Mouse (Mus musculus) G1E (cell line): ENCODE measurements around the gene Plin1. TPM values are rescaled to one million over a fixed set of nuclear protein-coding genes. Genes with fewer than 3 reads are reported as not detected.

ENCODE experiments used
- ATAC-seq: 2 replicates; pipeline ENCODE4 v1.8.0; 2016; ENCODE audit warnings: mild to moderate bottlenecking; ENCODE audit not compliant: insufficient number of reproducible peaks, poor library complexity, low FRiP score, severe bottlenecking; ENCODE audit errors: extremely low read depth
- DNase-seq: peaks from one replicate; pipeline ENCODE4 v3.0.0; 2012; ENCODE audit warnings: low spot score
- H3K27me3 ChIP-seq: 2 replicates; pipeline ENCODE4 v1.6.1; 2012; ENCODE audit warnings: mild to moderate bottlenecking, low read length, inconsistent platforms; ENCODE audit not compliant: insufficient read depth
- H3K36me3 ChIP-seq: replicated peaks from 2 replicates; pipeline ENCODE3; 2012; ENCODE audit warnings: mild to moderate bottlenecking, inconsistent platforms
- H3K4me1 ChIP-seq: 2 replicates; pipeline ENCODE4 v1.6.1; 2012; ENCODE audit warnings: low read depth, low read length, inconsistent platforms, mixed read lengths; ENCODE audit not compliant: insufficient read depth
- H3K4me3 ChIP-seq: 2 replicates; pipeline ENCODE4 v1.5.1; 2012; ENCODE audit warnings: low read depth, mild to moderate bottlenecking, inconsistent platforms, low read length, moderate library complexity, mixed read lengths
- H3K9me3 ChIP-seq: replicated peaks from 2 replicates; pipeline ENCODE4 v1.6.1; 2012; ENCODE audit warnings: inconsistent platforms
- CTCF ChIP-seq: IDR thresholded peaks from 2 replicates; pipeline ENCODE4 v1.5.1; 2012; ENCODE audit warnings: low read depth, low read length, inconsistent platforms, mixed read lengths
- GATA1 ChIP-seq: IDR thresholded peaks from 2 replicates; pipeline ENCODE4 v1.6.1; 2012; ENCODE audit warnings: borderline replicate concordance, low read length, inconsistent platforms, mixed read lengths
- GATA2 ChIP-seq: IDR thresholded peaks from 2 replicates; pipeline ENCODE4 v1.6.1; 2012; ENCODE audit warnings: low read depth, low read length, inconsistent platforms, borderline replicate concordance
- POLR2AphosphoS5 ChIP-seq: IDR thresholded peaks from 2 replicates; pipeline ENCODE4 v1.6.1; 2012; ENCODE audit warnings: low read depth, low read length, inconsistent platforms; ENCODE audit not compliant: insufficient replicate concordance
- TAL1 ChIP-seq: conservative IDR thresholded peaks from 2 replicates; pipeline ENCODE4 v1.6.1; 2012; ENCODE audit warnings: low read depth, low read length, inconsistent platforms, mixed read lengths
- polyA plus RNA-seq: library from polyadenylated mRNA; stranded (reverse); fragments of >175 nt; gene quantifications from 2 replicates; pipeline ENCODE4 v1.2.3, GENCODE M21; 2012
- total RNA-seq, 2 experiments: library from RNA; stranded (forward) in 1 of 2; stranded (reverse) in 1 of 2; fragments of 200-1000 nt in 1 of 2; fragments of >200 nt in 1 of 2; fragmentation: Nextera tagmentation in 1 of 2; gene quantifications; 2 replicates each; pipeline ENCODE4 v1.2.3; 2014 to 2017

Gene Plin1
- total RNA-seq (2014; fragmentation: Nextera tagmentation) (not detected in 2 replicates), total RNA-seq (2017) (0.16 TPM in 1 of 2 replicates, not detected in the other), polyA plus RNA-seq (not detected in 2 replicates)

DNA sequence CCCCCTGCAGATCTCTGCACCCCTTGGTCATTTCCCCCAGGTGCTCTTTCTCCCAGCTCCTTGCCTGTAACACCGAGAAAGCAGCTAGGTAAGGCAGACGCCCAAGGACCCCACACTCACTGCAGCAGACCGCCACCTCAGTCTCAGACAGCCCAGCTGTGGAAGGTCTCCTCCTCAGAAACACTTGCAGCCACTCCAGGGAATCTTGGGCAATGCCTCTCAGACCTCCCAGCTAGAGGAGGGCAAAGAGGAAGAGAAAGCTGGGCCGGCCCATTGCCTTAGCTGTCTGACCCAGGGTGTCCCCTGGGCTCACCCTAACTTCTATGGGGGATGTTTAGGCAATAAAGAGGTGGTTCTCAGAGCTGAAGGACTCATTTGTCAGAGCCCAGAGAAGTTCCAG is at the start of gene Plin1:
Gene Plin1, minus strand, starts transcription at position 282 of the 400 bp plus-strand sequence.
- TF ChIP-seq TAL1 (no peak), POLR2AphosphoS5 (no peak), CTCF (no peak), GATA1 (no peak), GATA2 (no peak)
- Histone ChIP-seq H3K27me3 (peaks cover 26% of the 10 kb centered on the region), H3K4me1 (peaks cover 10% of the 10 kb centered on the region), H3K36me3 (peaks cover 30% of the 10 kb centered on the region), H3K4me3 (no peak within 1 kb of the TSS), H3K9me3 (no peaks in the 10 kb centered on the region)
- ATAC-seq (no peak), DNase-seq (no peak)

DNA sequence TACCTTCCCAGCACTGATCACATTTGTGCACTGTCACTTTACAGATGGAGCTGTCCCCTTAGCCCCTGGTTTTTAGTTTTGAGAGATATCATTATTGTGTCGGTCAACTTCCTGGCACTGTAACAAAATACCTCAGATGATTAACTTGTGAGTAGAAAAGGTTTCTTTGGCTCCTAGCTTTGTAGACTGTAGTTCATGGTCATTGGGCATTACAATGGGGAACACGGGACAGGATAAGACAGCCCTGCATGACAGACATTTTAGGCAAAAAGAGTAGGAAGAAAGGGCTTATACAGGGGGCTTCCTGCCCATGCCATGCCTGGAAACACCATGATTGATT is 49.8 kb upstream of the Plin1 start:
- Histone ChIP-seq H3K4me1 (peaks cover 4% of the 10 kb centered on the region), H3K27me3 (peaks cover 19% of the 10 kb centered on the region), H3K9me3 (no peaks in the 10 kb centered on the region), H3K4me3 (no peak overlapping the region), H3K36me3 (no peaks in the 10 kb centered on the region)
- DNase-seq (no peak), ATAC-seq (no peak)
- no peak for TF ChIP-seq CTCF
- TF ChIP-seq POLR2AphosphoS5: no peak
- TF ChIP-seq TAL1: no peak
- TF ChIP-seq GATA1: no peak
- TF ChIP-seq GATA2: no peak

DNA sequence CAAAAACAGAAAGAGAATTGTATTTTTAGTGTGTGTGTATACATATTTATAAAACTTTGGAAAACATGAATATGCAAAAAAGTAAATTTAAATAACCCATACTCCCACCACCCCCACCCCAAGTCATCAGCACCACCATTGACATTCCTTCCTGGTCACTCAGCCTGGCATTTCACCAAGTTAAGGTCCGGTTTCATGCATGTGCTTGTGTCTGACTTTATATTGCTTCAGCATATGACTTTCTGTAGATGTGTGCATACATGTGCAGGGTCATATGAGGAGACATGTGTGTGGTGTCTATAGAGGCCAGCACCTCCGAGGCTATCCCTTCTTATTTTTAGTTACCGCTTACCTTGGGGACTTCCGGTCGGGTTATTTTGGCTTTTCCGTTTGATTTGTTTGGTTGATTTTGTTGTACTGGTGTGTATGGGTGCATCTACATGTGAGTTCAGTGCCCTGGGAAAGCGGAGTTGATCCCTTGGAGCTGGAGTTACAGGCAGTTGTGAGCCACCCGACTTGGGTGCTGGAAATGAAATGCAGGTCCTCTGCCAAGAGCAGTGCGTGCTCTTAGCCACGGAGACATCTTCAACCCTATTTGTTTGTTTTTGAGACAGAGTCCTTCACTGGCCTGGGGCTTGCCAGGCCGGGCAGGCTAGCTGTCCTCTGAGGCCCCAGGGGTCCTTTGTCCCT is 49.3 kb upstream of the Plin1 start:
- TF ChIP-seq TAL1 (no peak), GATA2 (no peak), CTCF (no peak), POLR2AphosphoS5 (no peak), GATA1 (no peak)
- peaks cover 15% of the 10 kb centered on the region for H3K27me3 ChIP-seq
- no peaks in the 10 kb centered on the region for H3K36me3 ChIP-seq
- DNase-seq: no peak
- no peak overlapping the region for H3K4me3 ChIP-seq
- no peaks in the 10 kb centered on the region for H3K9me3 ChIP-seq
- ATAC-seq: no peak
- peaks cover 4% of the 10 kb centered on the region for H3K4me1 ChIP-seq

DNA sequence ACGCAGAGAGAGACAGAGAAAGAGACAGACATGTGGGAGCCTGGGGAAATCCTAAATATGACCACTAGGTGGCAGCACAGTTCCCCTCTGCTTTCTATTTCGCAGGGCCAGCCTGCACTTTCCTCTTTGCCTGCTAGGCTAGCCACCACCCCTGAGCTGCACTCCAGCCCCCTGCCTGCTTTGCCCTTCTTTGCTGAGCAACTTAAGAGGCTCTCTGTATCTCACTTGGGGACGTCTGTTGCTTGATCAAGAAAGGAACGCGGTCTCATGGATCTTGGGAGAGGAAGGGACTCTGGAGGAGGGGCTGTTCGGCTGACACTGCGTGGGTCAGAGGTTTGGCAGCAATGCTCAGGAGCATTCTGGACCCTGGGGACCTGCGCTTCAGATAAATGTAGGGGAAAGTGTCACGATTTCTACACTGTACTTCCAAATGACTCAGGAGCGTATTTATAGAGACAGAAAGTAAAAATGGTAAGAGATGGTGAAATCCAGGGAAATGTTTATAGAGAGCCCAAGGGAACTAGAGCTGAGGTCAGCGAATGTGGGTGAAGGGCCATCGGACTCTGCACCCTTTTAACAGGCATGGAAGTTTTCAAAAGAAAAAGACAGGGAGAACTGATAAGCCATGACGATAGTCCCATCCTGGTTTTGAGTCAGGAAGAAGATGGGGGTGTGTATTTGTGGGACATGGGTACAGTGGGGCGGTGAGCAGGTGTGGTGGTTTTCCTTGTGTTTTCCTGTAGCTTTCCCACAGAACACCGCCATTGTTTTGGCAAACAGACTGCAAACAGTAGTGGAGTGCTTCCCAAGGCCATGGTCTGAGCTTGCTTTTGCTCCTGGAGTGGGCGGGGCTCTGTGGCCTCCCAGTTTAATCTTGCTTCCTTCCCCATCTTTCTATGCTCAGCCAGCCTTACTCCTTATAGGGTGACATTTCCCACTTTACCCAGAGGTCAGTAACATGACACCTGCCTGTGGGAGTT is 48.2 kb upstream of the Plin1 start:
- ATAC-seq (no peak), DNase-seq (peak; percentile 60)
- H3K36me3 ChIP-seq: no peaks in the 10 kb centered on the region
- no peak overlapping the region for H3K4me3 ChIP-seq
- no peak for TF ChIP-seq TAL1
- peak; percentile 77 for TF ChIP-seq CTCF
- H3K27me3 ChIP-seq: peaks cover 12% of the 10 kb centered on the region
- H3K9me3 ChIP-seq: no peaks in the 10 kb centered on the region
- peaks cover 4% of the 10 kb centered on the region for H3K4me1 ChIP-seq

DNA sequence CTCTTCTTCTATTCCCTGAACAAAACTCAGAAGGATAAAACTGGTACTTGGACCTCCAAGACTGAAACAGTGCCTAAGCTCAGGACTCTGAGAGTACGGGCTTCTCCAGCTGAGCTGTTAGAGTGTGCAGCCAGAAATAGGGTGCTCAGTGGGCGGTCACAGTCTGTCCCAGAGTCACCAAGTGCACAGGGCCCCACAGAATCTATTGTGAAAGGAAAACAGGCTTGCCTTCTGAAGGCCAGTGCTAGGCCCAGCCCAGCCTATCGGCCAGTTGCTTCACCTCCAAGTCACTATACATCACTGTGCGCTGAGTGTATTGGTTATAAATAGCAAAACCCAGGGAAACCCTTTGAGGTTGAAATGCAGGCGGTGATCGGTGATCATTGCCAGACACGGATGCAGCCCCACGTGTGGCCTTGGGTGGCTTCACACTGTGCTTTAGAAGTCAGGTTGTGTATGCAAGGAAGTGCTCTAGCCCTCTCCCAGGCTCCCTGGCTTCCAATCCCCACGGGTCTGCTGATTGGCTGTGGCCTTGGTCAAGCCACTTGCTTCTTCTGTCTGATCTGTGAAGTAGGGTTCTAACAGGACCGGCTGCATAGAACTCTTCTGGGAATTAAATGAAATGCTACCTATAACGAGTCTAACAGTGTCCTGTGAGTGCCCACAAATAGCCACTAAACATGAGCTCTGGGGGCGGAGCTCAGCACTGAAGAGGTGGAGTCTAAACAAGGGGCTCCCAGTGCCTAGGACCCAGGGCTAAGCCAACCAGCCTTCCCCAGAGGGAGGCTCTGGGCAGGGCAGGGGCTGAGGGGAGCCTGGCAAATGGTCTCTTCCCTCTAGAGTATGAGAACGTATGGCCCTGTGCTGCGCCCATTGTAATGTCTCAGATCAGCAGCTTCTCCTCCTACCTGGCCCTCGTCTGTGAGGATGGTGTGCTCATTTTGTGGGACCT is 39.1 kb upstream of the Plin1 start:
- no peaks in the 10 kb centered on the region for H3K4me1 ChIP-seq
- no peak for TF ChIP-seq CTCF
- no peak for TF ChIP-seq GATA2
- TF ChIP-seq POLR2AphosphoS5: no peak
- no peak for TF ChIP-seq GATA1
- TF ChIP-seq TAL1: no peak
- H3K9me3 ChIP-seq: no peaks in the 10 kb centered on the region
- DNase-seq (no peak), ATAC-seq (no peak)
- no peaks in the 10 kb centered on the region for H3K36me3 ChIP-seq
- H3K4me3 ChIP-seq: no peak overlapping the region
- peaks cover 41% of the 10 kb centered on the region for H3K27me3 ChIP-seq
